Mouse (Mus musculus): ENCODE measurements around the gene Ssc4d.

Gene Ssc4d

DNA sequence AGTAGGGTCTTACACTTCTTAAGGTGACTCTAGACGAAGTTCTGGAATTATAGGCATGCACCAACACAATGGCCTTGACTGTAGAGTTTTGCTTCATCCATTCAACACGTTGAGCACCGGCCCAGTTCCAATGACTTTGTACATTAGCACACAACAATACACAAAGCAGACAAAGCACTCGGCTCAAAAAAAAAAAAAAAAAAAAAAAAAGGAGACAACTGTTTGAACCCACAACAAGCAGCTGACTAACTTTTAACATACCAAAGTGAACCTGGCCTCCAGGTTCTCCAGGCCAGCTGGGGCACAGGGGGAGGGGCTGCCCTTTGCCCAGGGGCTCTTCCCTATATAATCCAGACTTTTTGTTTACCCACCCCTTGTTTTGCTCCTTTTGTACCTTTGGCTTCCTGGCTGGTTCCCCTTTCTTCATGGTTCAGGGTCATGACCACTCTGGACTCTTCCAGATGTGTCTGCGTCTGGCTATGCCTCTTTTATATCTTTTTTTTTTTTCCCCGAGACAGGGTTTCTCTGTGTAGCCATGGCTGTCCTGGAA lies 38.6 kb downstream of the Ssc4d start:
- DNase-seq, result no peak

DNA sequence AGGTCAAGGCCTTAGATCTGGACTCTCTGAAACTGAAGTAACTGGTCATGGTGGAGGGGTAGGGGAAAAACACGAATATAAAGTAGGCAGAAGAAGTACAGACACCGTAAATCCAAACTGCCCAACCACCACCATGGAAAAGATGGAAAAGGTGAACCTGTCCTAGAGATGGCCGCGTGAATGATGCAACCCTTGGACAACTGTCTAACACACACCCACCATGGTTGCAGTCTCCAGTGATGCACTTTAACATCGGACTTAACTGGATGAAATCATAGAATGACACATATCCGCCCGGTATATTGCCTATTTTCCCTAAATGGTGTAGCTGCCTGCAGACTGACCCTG lies 39.2 kb downstream of the Ssc4d start:
- DNase-seq, result no peak

DNA sequence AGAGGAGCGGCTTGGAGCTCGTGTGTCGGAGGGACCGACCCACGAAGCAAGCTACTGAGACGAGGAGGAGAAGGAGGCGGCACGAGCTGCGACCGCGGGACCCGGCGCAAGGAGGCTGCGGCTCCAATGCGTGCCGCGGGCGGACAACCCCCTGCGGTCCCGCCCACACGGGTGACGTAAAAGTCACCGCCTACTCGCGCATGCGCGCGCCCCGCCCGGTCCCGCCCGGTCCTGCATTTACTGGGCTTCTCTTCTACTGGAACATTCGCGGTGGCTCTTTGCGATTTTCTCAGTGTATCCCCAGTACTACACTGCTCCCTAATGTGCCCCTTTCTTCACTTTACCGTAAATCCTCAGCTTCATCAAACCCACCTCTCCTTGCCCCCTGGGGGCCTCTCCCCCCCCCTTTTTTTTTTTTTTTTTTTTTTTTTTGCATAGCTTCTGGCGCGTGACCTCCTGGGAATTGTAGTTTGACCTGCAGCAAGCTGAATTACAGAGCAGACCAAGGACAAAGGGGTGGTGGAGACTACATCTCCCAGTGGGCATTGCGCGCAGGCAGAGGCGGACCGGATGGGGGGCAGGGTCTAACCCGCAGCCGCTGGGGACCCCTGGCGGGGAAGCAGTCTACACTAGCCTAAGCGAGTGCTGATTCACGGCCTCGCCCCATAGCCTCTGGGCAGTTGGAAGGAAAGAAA lies 39.7 kb downstream of the Ssc4d start, which contains the start of gene Ywhag:
Gene Ywhag, minus strand, starts transcription at position 136 of the 695 bp plus-strand sequence.
- peak; percentile 96 to 98 for DNase-seq

DNA sequence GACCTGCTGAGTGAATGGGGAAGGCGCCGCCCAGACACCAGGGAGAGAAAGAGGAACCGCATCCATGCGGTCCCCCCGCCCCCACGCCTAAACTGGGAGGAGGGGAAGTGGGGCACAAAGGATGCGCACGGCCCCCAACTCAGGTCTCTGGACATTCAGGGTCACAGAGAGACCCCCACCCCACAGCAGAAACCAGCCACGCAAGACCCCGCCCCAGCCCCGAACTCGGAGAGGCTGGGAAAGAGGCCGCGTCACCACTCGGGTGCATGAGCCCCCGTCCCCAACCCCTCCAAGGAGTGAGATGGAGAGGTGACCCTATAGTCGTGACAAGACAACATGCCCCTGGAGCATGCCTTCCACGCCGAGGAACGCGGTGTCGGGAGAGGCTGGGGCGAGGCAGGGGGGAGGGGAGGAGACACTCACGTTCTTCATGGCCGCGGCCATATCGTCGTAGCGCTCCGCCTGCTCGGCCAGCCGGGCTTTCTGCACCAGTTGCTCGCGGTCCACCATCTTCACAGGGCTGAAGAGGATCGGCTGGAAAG lies 40.4 kb downstream of the Ssc4d start:
- DNase-seq, result peak; percentile 61 to 72

DNA sequence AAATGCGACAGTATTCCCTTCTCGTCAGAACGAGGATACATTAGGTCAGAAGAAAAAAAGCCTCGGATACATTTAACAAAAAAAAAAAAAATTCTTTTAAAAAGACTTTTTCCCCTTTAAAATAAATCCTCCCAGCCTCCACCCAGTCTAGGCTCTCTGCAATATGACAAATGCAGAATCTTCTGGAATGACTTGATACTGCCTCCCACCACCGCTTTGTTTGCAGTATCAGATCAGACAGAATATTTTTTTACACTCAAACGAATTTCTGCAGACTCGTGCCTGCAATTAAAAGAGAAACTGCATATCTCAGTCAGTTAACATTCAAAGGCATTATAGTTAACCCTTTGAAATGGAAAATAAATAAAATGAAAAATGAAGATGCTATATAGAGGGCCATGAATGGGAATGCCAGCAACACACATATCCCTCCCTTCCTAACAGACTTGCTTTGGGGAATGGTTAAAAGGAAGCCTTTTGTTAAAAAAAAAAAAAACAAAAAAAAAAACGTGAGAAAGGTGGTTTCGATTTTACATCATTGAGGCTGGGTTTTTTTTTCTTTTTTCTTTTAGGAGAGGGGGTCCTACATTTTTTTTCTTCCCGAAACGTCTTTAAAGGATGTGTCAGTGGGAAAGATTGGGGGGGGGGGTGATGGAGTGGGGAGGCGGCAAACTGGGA lies 41.0 kb downstream of the Ssc4d start:
- DNase-seq, result no peak

DNA sequence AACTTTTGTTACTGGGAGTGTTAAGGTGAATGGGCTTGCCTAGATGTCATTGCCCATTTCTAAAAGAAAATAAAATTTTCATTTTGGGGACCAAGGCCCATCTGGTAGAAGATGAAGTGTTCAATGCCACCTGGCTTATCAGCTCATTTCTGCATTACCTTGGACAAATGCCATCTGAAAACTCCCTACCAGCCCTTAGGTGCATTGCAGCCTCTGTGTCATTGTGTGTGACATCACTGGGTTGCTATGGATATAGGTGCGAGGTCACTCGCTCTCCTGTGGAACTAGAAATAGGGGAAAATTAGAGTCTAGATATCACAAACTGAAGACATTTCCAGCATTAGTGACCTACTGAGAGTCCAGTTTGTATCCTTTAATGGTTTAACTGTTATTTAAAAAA lies 42.0 kb downstream of the Ssc4d start:
- no peak for DNase-seq

DNA sequence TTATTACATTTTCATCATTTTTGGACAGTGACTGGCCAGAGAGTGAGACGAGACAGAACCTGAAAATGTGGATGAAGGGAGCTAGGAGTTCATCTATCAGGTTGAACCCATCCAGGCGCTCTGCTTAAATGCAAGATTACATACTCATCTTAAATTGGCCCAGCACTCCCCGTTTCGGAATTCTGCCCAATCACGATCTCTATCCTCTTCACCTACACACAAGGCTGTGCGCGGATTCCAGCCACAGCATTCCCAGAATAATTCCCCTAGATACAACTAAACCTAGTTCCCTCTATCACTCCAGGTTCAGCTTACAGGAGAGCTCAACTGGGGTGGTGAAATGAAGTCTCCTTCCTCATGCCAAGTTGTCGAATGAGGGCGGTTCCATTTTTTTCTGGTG lies 42.8 kb downstream of the Ssc4d start:
- no peak for DNase-seq

DNA sequence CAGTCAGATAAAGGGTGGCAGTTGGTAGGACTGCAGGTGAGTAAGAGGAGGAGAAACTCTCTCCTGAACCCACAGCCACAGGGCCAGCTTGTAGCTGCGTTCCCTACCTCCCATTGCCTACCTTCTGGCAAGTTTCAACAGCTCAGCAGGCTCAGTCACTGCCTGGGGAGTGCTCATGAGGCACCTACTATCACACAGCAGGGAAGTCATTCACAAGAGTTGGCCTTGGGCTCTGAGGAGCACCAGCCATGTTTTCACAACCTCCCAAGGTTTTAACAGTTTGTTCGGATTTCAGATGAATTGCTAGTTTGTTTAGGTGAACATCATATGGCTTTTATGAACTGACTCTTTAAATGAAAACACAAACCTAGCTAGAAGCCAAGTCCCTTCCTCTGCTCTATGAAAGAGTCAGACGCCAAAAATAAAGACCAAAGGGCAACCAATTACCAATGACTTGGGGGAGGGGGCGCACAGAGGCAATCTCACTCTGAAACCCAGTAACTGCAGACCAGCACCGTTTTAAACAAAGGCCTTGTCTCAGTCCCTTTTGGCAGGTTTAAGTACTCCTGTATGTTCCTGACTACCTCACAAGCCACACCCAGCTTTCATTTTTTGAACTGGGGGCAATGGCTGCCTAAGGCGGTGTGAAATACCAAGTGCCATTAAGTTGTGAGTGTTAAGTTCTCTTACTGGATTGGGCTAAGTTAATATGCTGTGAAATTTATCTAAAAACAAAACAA lies 44.5 kb downstream of the Ssc4d start:
- DNase-seq, result no peak

DNA sequence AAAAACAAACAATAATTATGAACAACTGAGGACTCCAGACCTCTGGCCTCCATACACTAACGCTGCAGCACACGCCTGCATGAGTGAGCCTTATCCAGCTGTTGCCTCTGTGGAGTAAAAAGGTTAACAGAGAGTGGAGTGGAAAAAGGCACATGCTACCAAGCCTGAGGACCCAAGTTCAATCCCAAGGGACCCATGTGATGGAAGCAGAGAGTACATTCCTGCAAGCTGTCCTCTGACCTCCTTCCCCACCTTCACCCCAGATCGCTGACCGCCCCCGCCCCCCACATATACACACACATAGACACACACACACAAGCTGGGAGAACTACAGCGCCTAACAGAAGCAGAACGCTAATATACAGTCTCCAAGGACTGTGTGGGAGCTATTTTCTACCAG lies 50.4 kb downstream of the Ssc4d start:
- DNase-seq, result no peak

DNA sequence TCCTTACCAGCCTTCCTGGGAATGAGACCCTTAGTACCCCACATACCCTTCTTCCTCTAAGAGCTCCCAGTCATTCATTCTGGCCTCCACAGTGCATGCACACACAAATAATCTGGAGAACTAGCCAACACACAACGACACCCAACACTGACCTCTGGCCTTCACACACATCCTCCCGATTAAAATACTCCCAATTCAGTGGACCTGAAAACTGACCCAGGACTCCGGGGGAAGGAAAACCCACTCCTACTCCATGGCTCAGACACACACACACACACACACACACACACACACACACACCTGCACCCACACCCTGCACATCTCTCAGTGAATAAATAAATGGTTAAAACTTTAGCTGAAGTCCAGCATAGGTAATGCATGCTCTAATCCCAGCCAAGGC lies 54.4 kb downstream of the Ssc4d start:
- DNase-seq, result no peak

DNA sequence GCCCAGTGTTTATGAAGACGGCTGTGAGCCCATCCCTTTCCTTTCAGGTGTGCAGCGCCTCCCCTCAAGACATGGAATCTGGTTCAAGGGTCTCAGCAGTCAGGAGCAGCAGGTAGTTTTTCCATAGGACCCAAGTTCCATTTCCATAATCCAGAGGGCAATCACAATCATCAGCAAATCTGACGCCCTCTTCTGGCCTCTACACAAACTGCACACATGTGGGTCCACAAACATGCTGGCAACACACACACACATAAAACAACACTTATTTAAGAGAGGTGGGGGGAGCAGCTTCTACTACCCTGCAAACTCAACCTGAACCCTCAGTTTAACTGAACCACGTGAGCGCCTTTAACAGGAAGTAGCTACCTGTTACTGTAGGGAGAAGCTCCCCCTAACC lies 55.7 kb downstream of the Ssc4d start:
- DNase-seq, result no peak

DNA sequence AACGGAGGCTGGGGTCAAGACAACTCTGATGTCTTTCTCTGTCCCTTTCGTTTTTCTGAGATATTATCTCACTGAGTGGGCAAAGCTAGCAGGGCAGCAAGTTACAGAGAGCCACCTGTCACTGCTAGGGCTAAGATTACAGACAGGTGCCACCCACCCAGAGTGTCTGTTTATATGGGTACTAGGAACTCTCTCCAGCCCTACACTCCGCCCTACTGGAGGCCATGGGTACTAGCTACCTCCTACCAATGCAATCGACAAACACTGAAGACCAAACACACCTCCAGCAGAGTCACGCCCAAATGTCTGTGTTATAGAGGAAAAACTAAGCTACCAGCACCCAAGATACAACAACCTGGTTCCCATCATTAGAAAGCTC lies 56.3 kb downstream of the Ssc4d start:
- no peak for DNase-seq

DNA sequence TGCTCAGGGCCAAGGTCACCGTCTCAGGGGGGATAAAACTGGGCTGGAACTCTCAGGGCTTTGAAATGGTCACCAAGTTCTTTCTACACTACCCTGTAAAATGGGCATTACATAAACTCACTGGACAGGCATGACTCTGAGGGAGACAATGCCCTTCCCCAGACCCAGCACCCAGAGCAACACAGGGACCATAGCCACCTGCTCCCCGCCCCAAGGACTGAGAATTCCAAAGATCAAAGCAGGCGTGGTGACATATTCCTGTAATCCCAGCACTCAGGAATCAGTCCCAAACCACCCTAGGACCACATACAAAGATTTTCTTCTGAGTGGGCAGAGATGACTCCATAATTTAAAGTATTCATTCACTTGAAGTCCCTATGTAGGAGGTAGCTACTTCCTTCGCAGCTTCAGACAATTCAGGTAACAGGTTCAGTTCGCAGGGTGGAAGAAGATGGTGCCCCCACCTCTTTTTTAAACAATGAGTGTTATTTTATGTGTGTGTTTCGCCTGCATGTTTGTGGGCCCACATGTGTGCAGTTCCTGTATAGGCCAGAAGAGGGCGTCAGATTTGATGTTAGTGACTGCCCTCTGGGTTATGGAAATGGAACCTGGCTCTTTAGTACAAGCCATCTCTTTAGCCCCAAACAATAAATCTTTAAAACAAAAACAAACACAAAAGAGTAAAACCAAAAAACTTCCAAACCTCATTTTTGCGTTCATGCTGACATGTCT lies 56.8 kb downstream of the Ssc4d start:
- no peak for DNase-seq

DNA sequence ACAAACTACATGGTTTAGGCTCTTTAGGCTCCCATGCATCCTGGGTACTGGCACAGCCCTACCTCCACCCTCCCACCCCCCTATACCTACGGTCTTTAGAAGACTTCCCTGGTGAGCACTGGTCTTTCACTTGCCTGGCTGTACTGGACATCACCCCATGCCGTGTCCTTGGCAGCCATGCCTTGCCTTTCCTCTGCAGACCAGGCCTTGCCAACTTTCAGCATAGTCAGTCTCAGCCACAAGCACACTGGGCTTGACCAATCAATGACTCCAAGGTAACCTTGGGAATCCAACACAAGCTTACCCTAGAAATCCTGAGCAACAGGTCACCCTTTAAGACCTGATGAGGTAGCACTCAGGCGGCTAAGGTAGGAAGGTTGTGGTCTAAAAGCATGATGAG lies 57.7 kb downstream of the Ssc4d start:
- DNase-seq, result peak; percentile 80 to 81

DNA sequence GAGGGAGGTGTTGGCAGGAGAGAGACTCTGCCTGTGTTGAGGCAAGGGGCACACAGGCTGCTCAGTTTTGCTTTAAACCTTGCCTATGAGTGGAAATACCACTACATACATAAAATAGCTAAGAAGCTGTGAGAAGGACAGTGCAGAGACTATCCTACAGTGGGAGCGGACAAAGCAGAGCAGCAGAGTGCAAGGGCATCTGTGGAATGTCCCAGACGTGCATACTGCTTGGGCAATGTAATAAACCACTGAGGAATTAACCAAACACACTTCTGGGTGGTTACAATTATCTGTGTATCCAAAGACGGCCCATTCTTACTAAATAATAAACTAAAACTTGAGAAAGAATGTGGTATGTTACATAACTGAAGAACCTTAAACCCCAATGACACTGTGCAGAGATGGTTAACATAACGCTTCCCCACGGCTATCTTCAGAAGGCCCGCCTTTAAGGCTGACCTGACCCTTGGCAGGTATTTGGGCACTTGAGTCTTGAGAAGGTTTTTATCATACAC lies 58.2 kb downstream of the Ssc4d start:
- DNase-seq, result no peak

DNA sequence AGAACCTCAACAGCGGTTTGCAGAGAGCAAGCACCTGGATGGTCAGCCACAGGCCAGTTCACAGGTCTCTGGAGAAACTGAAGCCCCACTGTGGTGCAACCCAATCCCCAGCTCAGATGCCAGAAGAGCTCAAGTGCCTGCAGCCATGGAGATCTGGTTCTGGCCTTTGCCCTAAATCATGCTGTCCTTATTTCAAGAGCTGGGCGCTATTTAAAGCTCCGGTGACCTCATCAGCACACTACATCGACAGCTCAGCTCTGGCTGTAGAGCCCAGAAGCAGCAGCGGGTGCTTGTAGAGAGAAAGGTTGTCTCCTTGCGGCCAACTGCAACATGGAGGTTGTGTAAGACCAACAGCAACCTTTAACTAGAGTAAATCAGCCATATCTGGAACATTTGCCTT lies 60.2 kb downstream of the Ssc4d start:
- DNase-seq, result peak; percentile 52 to 68

DNA sequence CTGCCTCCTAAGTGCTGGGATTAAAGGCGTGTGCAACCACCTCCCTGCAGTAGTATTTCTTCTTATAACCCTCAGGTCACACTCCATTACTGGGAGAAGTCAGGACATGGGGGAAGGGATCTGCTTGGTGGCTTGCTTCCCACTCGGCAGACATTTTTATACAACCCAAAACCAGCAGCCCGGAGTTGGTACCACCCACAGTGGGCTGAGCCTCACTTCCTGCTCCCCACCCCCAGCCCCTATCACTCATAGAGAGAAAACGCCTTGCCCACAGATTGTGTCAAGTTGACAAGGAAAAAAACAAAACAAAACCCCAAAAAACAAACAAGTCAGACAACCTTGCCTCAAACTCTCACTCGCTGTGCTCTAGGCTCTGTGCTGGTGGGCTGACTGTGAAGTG lies 61.1 kb downstream of the Ssc4d start:
- DNase-seq, result no peak

DNA sequence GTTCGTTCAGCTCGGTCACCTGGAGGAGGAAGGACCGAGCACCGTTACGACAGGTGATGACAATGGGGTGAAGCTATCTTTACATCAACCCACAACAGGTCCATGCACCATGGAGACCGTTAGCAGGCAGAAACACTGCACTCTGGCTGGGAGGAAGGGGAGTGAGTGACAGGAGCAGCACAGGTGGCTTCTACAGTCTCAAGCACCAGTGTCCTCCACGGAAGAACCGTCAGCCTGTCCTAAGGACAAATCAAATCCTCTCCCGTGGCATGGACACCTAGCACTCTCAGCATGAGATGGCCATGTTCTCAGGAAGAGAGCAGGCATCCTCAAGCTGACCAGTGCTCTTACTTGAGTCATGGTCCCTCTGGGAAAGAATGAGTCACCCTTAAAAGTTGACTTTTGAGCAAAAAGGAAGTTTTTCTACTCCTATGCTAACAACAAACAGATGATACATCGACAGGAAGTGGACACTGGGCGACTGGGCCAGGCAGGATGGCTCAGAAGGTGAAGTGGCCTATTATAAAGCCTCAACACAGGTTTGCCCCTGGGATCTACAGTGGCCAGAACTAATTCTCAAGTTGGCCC lies 62.6 kb downstream of the Ssc4d start:
- no peak for DNase-seq

DNA sequence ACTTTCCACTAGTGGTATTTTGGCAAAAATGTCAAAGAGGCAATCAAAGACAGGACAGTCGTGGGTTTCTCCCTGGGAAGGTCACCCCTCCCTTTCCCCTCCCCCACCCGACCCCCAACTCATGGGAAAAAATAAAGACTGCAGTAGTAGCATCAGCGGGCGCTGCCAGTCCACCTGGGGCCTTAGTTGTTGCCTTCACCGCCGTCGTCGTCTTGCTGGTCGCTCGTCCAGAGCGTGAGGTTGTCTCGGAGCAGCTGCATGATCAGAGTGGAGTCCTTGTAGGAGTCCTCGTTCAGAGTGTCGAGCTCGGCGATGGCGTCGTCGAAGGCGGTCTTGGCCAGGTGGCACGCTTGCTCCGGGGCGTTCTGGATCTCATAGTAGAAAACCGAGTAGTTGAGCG lies 63.5 kb downstream of the Ssc4d start:
- DNase-seq, result no peak
